Mouse (Mus musculus) lung, postnatal 0 days (tissue): ENCODE data around the gene Arpc4. TPM values are rescaled to one million over a fixed set of nuclear protein-coding genes. Genes with fewer than 3 reads are reported as not detected.

Experiments used
- ATAC-seq: fragments of 200-750 bp; cut with Nextera tagmentation; 2 replicates; pipeline ENCODE4 v1.8.0; 2017; ENCODE audit warnings: moderate library complexity
- DNase-seq: peaks from one replicate; pipeline ENCODE4 v3.0.0-alpha.2; 2016; ENCODE audit warnings: low spot score
- H3K27ac ChIP-seq: fragments of 300-500 bp; sonication (generic); 2 replicates; pipeline ENCODE4 v1.5.1; 2014; ENCODE audit warnings: antibody characterized with exemption, mild to moderate bottlenecking, low read length, mixed read lengths
- H3K27me3 ChIP-seq: fragments of 300-500 bp; sonication (generic); replicated peaks from 2 replicates; pipeline ENCODE4 v1.6.1; 2014; ENCODE audit warnings: low read length, mixed read lengths; ENCODE audit not compliant: insufficient read depth
- H3K36me3 ChIP-seq: fragments of 300-500 bp; sonication (generic); 2 replicates; pipeline ENCODE4 v1.6.1; 2014; ENCODE audit warnings: low read length, mixed read lengths; ENCODE audit not compliant: insufficient read depth
- H3K4me1 ChIP-seq: fragments of 300-500 bp; sonication (generic); 2 replicates; pipeline ENCODE4 v1.6.1; 2014; ENCODE audit warnings: antibody characterized with exemption, low read depth, low read length, mixed read lengths; ENCODE audit not compliant: insufficient read depth
- H3K4me2 ChIP-seq: fragments of 300-500 bp; sonication (generic); replicated peaks from 2 replicates; pipeline ENCODE4 v1.6.1; 2014; ENCODE audit warnings: low read depth, mild to moderate bottlenecking, low read length, moderate library complexity, mixed read lengths
- H3K4me3 ChIP-seq: fragments of 300-500 bp; sonication (generic); 2 replicates; pipeline ENCODE4 v1.5.1; 2014; ENCODE audit warnings: low read depth, low read length
- H3K9ac ChIP-seq: fragments of 300-500 bp; sonication (generic); replicated peaks from 2 replicates; pipeline ENCODE4 v1.6.1; 2014; ENCODE audit warnings: low read depth, mild to moderate bottlenecking
- H3K9me3 ChIP-seq: fragments of 300-500 bp; sonication (generic); 2 replicates; pipeline ENCODE4 v1.6.1; 2016; ENCODE audit warnings: low read length, mixed read lengths
- CTCF ChIP-seq: IDR thresholded peaks from 2 replicates; pipeline ENCODE4 v1.5.1; 2016; ENCODE audit warnings: antibody characterized with exemption, mild to moderate bottlenecking
- EP300 ChIP-seq: IDR thresholded peaks from 2 replicates; pipeline ENCODE4 v1.6.1; 2016; ENCODE audit warnings: antibody characterized with exemption, mild to moderate bottlenecking, control low read depth
- WGBS: fragments of 180-500 bp; shearing (Covaris S2); extraction: QIAGEN DNeasy Blood & Tissue Kit; methylation state at CpG from one replicate; pipeline ENCODE4 v1.1.7; 2014; 5-methylcytosine and 5-hydroxymethylcytosine counted together
- polyA plus RNA-seq: library from polyadenylated mRNA; unstranded; fragments of >200 nt; fragmentation: Nextera tagmentation; extraction: Ambion mirVana; gene quantifications from 2 replicates; pipeline ENCODE4 v1.2.1, GENCODE M21; 2015

Arpc4 gene
- polyA plus RNA-seq, 1 experiment from 2014 or later, result 349 TPM

DNA sequence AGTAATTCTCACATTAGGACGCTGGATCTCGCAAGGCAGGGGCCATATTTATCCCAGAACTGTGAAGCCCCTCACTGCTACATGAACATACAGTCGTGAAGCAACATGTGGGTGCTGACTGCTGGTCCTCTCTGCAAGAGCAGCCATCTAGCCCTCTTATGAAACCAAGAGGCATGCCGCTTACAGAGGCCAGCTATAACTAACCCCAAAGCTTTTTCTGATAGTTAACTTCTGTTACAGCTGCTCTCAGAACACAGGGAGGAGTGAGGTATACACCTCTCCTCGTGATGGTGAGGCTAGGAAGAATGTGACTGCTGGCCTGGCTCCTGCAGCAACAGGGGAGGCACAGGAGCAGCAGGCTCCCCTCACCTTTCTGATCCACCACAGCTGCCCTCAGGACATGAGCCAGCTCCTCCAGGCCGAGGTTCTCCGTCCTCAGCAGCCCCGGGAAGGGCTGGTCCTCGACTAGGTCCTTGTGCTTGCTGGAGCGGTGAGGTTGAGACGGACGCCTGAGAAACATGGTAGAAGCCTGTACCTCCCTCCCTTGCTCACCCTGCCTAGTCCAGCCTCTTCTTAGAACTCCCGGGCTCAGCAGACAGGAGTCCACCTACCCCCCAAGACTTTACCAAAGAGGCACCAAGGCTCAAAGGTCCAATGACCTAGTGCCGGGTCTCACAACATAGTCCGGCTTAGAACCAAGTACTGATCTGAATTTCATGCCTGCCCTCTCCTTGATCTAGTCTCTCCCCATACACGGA, 40.7 kb downstream of the Arpc4 start:
- no peaks in the 10 kb centered on the region for H3K27me3 ChIP-seq
- 10% methylated on average over 16 of the region's 16 CpGs for WGBS
- H3K9me3 ChIP-seq, result no peaks in the 10 kb centered on the region
- H3K4me1 ChIP-seq, result peaks cover 8% of the 10 kb centered on the region
- ATAC-seq (peak; percentile 53), DNase-seq (peak; percentile 33)
- H3K4me2 ChIP-seq, result peak overlapping the region; percentile 89
- peak overlapping the region; percentile 40; the same call in 1 of the 2 replicates for H3K27ac ChIP-seq
- H3K36me3 ChIP-seq, result no peaks in the 10 kb centered on the region
- peak overlapping the region; percentile 52 for H3K9ac ChIP-seq
- peak overlapping the region; percentile 59 for H3K4me3 ChIP-seq
- TF ChIP-seq EP300, result no peak
- no peak for TF ChIP-seq CTCF

DNA sequence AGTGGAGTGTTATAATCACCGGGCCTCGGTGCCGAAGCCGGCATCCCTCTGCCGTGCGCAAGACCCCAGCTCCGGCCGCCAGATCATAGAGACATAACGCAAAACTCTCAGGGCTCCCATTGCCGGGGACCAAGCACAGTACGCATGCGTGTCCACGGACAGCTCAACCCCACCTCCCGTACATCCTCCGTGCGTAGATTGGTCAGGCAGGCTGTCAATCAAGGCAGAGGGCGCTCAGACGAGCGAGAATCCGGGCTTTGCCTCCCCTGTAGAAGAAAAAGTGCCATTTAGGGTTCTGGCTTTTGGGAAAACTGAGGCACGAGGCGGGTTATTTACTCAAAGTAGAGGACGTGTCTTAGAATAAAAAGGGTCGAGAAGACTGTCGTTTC, 41.3 kb downstream of the Arpc4 start, which contains the start of gene Rpusd3:
Gene Rpusd3 (minus strand): TSS at position 142 of the 389 bp plus-strand sequence.
- Histone ChIP-seq H3K4me2 (peak within 1 kb of the TSS; percentile 89), H3K9me3 (no peaks in the 10 kb centered on the region), H3K9ac (peak within 1 kb of the TSS; percentile 52), H3K27me3 (no peaks in the 10 kb centered on the region), H3K4me3 (peak within 1 kb of the TSS; percentile 59), H3K27ac (peak within 1 kb of the TSS; percentile 40; the same call in 1 of the 2 replicates), H3K4me1 (peaks cover 8% of the 10 kb centered on the region), H3K36me3 (no peaks in the 10 kb centered on the region)
- under 1% methylated on average over 25 of the region's 25 CpGs for WGBS
- ATAC-seq (peak; percentile 99), DNase-seq (peak; percentile 98)
- 0 out of 2 replicates have a peak, but pooled peaks have one; percentile 5 for TF ChIP-seq CTCF
- no peak for TF ChIP-seq EP300

DNA sequence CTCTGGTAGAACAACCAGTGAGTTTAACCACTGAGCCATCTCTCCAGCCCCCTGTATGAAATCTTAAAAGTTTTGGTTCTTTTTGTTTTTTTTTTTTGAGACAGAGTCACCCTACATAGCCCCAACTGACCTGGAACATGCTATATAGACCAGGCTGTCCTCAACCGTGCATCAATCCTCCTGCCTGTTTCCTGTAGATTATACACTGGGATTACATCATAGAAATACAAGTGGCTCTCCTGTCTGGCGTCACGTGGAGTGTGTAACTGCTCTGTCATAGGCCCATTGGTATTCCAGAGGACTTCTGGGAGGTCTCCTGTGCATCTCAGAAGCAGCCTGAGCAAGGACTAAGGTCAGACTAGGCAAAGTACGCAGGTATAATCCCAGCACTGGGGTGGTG, 45.1 kb downstream of the Arpc4 start:
- H3K36me3 ChIP-seq, result no peaks in the 10 kb centered on the region
- no peaks in the 10 kb centered on the region for H3K9me3 ChIP-seq
- no peaks in the 10 kb centered on the region for H3K27me3 ChIP-seq
- peaks cover 8% of the 10 kb centered on the region for H3K4me1 ChIP-seq
- 44% methylated on average over 4 of the region's 4 CpGs for WGBS
- H3K9ac ChIP-seq, result no peak overlapping the region
- H3K4me2 ChIP-seq, result no peak overlapping the region
- no peak overlapping the region for H3K27ac ChIP-seq
- DNase-seq (no peak), ATAC-seq (no peak)
- TF ChIP-seq CTCF, result no peak
- no peak for TF ChIP-seq EP300
- H3K4me3 ChIP-seq, result no peak overlapping the region

DNA sequence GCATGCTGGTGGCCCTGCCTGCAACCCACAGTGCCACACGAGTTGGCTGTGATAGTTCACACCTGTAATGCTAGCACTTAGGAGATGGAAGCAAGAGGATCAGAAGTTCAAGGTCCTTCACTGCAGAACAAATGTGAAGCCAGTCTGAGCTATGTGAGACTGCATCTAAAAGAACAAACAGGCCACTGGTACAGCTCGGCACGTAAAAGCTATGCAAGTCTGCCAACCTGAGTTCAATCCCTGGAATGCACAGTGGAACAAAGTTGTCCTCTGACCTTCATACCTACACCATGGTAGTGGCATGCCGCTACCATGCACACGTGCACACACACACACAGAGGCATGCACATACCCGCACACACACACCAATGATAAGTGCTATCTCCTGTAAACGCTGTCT, 46.3 kb downstream of the Arpc4 start:
- ATAC-seq, result no peak
- Histone ChIP-seq H3K9ac (no peak overlapping the region), H3K9me3 (no peaks in the 10 kb centered on the region), H3K36me3 (no peaks in the 10 kb centered on the region), H3K4me2 (no peak overlapping the region), H3K27me3 (no peaks in the 10 kb centered on the region), H3K27ac (no peak overlapping the region), H3K4me3 (no peak overlapping the region), H3K4me1 (no peaks in the 10 kb centered on the region)
- TF ChIP-seq EP300, result no peak
- TF ChIP-seq CTCF, result no peak
- no peak for DNase-seq
- WGBS, result 78% methylated on average over 7 of the region's 7 CpGs

DNA sequence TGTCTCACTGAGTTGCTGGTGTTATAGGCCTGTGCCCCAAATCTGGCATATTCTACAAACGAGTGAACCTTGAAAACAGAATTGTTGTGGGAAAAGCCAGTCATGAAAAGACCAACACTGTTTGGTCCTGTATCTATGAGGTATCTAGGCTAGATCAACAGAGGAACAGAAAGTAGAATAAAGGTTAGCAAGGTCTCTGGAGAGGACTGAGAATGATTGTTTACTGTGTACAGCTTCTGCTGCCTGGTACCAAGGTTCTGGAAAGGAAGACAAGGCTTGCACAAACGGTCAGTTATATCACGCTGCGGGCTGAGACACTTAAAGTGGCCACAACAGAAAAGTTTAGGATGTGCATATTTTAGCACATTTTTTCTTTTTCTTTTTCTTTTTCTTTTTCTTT, 48.8 kb downstream of the Arpc4 start:
- 88% methylated on average over 4 of the region's 4 CpGs for WGBS
- Histone ChIP-seq H3K36me3 (no peaks in the 10 kb centered on the region), H3K27ac (no peak overlapping the region), H3K4me2 (no peak overlapping the region), H3K4me3 (no peak overlapping the region), H3K9ac (no peak overlapping the region), H3K27me3 (no peaks in the 10 kb centered on the region), H3K4me1 (no peaks in the 10 kb centered on the region), H3K9me3 (no peaks in the 10 kb centered on the region)
- no peak for DNase-seq
- TF ChIP-seq EP300 (no peak), CTCF (no peak)
- ATAC-seq, result no peak

DNA sequence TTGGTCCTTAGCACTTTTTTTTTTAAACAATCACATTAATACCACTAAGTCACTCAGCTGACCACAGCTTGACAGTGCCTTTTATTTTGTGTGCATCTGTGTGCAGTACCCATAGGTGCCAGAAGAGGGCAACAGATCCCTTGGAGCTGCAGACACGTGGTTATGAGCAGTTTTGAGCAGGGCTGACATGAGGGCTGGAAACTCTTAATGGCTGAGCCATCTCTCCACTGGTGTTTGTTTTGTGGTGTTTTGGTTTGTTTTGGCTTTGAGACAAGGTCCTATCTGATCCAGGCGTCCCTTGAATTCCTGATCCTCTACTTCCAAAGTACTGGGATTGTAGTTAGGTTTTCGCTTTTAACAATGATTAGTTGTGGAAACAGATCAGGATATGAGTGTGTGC, 49.5 kb downstream of the Arpc4 start:
- no peaks in the 10 kb centered on the region for H3K27me3 ChIP-seq
- H3K27ac ChIP-seq, result no peak overlapping the region
- H3K4me2 ChIP-seq, result no peak overlapping the region
- no peak overlapping the region for H3K9ac ChIP-seq
- WGBS, result 56% methylated on average over 3 of the region's 3 CpGs
- H3K36me3 ChIP-seq, result no peaks in the 10 kb centered on the region
- H3K4me1 ChIP-seq, result no peaks in the 10 kb centered on the region
- TF ChIP-seq EP300 (no peak), CTCF (peak; percentile 79)
- no peaks in the 10 kb centered on the region for H3K9me3 ChIP-seq
- DNase-seq, result peak; percentile 46
- H3K4me3 ChIP-seq, result no peak overlapping the region
- no peak for ATAC-seq
